Mouse (Mus musculus) frontal cortex, postnatal 14 days (tissue): Measurements from ENCODE around the gene Pigx.

ENCODE experiments used
- DNase-seq, 2 experiments: peaks; one replicate each; pipeline ENCODE4 v3.0.0; 2022; ENCODE audit warnings: low spot score in 2 of 2

Gene Pigx

DNA sequence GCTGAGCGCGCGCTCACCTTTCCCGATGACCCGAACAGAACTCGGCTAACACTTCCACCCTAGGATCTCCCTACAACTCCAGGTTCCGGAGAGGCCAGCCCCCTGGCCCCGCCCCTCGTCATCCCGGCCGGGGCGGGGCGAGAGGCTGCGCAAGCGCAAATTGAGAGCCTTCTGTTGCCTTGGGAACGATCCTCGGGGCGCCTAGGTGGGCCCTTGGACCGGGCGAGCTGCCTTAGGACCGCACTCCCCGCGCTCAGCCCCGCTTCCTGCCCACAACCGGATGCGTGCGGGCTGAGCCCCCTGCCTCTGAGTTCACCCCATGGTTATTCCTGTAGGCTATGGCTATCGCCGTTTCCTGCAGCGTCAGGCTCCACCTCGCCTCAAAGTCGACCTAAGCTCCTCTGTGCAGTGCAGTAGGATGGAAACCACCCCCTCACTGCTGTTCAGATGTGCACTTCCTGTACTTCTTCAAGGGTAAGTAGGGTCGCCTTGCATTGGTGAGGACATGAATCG is at the start of gene Pigx, which contains the start of gene Cep19:
TSS of gene Pigx (minus strand) at position 103 of the 513 bp plus-strand sequence.
TSS of gene Cep19 (plus strand) at position 163 of the 513 bp plus-strand sequence.
- DNase-seq: peak; percentile 80 to 86

DNA sequence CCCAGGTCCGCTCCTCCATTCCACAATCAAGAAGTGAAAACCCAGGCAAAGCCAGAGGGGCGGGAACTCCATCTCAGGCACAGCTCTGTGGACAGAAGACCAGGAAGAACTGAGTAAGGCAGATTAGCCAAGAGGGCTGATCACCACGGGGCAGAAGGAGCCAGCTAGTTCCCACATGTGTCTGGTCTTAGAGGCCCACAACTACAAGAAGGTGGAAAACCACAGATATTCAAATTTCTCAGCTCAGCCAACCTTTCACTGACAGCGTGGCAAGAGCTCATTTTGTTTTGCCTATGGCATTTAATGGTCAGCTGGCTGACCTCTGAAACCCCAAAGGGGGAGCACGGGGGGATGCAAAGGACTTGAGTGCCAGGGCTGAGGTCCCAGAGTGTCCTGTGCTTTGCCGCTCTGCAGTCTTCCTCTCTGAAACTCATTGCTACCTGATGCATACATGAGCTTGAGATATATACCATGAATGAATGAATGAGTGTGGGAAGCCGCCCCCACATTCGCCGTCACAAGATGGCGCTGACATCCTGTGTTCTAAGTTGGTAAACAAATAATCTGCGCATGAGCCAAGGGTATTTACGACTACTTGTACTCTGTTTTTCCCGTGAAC is 48.2 kb upstream of the Pigx start:
- DNase-seq: no peak

DNA sequence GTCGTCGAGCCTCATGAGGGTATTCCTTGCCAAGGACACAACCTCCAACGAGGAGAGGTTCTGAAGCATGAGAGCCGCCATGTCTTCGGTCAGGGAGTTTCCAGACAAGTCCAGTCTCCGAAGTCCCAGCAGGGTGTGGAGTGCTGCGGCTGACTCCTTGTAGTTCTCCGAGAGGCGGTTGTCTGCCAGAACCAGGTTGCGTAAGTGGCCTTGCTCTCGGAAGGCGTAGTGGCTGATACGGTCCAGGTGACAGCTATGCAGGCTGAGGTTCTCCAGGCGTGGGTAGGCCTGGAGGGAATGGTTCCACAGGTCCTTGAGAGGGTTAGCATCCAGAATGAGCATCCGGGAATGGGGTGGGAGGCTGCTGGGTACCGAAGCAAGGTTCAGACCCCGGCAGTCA is 45.1 kb upstream of the Pigx start:
- DNase-seq: no peak

DNA sequence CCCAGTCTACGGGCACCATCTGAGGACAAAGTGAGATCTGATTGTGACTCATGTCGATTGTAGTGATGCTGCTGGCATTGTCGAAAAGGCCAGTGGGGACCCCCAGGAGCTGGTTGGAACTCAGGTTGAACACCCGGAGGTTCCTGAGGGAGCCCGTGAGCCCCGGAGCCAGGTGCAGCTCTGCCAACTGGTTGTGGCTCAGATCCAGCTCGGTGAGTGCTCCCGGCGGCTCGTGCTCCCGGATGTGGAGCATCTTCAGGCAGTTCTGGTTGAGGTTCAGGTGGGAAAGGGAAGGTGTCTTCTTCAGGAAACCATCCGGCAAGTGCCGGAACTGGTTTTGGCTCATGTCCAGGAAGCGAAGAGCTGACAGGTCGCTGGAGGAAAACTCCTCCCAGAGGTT is 44.2 kb upstream of the Pigx start:
- no peak for DNase-seq

DNA sequence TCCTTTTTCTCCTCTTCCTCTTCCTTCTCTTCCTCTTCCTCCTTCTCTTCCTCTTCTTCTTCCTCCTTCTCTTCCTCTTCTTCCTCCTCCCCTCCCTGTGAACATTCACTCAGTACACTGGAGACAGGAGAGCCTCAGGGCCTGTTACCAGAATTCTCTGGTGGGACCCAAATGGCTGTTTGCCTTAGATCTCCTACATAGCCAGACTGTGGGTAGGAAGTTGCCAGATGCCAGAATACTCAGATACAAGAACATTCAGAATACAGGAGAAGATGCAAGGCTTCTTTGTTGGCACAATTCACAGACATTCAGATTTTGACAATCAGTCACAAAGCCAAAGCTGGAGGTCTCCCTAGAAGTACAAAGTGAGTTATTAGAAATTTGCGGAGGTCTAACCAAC is 39.4 kb upstream of the Pigx start:
- no peak for DNase-seq

DNA sequence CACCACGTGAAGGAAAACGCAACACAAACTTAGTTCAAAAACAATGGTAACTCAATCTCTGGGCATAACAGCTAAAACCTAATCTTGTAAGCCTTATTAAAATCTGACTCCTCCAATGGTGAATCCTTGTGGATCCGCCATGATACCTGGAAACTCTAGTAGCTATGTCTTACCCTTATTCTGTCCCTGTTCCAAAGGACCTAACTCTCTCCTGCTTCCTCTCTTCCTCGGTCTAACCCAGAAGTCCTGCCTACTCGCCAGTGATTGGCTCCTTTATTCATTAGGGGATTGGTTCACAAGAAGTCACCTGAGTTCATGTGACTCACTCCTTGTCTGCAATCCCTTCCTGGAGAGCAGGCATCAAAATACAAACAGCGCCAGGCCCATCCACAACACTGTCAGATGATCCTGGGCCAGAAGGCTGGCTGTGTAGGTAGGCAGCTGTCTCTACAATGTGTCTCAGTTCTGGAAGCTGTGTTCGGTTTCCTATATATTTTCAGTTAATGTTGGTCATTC is 36.4 kb upstream of the Pigx start:
- DNase-seq: no peak

DNA sequence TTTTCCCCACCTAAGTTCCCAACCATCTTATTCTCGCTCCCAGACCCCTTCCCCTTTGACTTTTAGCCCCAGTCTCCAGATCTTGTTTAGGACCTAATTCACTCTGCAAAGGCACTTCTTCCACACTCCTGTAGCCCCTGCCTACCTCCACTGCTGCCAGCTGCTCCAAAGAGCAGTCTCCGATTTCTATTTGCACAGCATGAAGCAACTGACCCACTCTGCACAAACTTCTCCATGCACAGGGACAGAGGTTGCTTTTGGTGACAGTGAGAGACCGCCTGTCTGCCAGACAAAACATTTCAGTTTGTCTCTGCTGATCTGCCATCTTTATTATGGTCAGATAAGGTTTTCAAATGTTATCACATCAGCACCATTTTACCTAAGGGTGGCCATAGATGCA is 33.6 kb upstream of the Pigx start:
- DNase-seq: no peak

DNA sequence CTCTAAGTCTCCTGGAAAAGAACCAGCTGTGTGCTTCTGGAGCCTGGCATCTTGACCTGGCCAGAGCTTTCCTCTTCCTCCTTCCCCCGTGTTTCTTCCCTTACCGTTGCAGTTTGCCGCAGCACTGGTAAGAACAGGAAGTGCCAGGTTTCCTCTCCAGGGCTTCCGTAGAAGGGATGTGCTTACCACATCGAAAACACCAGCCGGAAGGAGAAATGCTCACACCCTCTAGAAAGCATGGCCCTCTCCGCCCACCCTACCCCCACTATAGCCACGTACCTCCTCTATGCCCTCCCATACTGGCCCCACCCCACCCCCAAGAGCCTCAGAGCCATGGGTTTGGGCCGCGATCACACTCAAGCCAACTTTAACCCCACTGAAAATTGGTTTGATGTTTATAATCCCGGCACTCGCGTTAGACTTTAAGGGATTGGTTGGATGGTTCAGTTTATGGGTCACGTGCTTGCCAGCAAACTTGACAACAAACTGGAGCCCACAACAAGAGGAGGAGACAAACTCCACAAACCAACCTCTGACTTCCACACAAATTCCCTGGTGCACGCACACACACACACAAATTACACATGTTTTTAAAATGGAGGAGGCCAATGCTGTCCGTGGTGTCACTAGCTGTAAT is 30.8 kb upstream of the Pigx start:
- no peak for DNase-seq

DNA sequence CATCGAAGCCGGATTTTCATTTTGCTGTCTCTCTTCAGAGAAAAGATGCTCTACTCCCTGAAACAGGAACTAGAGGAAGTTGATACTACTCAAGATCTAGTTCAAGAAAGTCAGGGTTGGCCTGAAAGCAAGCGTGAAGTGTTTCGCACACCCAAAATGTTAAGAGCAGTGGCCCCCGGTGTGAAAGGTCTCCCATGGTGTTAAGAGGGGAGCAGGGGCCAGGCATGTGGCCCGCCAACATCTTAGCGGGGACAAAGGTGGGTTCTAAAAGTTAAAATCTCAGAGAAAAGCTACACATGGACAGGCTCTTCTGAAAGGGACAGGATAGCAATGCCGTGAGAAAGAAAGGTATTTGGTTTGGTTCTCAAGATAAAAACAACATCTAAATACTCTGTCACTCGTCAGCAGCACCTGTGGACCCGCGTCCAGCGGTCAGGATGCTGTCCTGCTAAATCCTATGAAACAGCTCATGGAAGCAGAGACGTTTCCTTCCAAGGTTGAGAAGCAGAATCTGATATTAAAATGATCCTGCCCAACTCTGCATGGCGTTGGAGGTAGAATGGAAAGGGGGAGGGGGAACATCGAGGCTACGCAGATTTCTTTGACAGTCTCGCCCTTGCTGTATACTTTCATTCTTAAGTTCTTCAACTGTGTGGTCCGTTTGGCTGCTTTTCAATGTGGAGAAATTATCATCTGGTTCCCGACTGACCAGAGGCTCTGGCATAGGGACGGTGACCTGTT is 30.1 kb upstream of the Pigx start:
- no peak for DNase-seq

DNA sequence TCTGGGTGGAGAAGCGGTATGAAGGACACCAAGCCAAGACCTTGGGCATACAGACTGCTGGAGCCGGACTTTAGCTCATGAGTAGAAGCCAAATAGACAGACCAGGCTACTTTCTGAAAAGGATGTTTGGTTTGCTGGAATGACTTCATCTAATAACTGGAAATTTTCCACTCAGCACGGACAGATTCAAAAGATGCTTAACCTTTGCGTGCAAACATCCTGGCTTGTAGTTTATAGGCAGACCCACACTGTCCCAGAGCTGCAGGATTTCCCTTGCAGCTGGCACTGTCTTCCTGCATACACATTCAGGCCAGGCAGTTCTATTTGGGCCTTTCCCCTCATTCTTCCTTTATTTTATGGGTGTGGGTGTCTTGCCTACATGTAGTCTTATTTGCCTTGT is 27.5 kb upstream of the Pigx start:
- DNase-seq: no peak

DNA sequence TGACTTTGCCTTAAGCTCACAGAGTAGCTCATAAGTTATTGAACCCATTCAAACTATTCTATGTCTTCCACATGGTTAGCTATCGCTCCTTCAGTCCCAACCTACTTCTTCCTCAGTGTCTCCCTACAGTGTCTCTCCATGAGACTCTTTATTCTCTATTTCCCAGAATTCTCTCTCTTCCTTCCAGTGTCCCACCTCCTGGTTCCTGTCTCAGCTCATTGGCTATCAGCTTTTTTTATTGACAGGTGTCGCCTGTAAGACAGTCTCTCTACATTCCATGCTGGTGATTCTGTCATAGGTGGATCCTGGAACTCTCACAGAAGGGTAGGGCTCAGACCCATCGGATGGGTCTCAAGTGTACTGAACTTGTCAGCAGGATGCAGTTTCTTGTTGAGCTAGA is 25.8 kb upstream of the Pigx start:
- DNase-seq: no peak

DNA sequence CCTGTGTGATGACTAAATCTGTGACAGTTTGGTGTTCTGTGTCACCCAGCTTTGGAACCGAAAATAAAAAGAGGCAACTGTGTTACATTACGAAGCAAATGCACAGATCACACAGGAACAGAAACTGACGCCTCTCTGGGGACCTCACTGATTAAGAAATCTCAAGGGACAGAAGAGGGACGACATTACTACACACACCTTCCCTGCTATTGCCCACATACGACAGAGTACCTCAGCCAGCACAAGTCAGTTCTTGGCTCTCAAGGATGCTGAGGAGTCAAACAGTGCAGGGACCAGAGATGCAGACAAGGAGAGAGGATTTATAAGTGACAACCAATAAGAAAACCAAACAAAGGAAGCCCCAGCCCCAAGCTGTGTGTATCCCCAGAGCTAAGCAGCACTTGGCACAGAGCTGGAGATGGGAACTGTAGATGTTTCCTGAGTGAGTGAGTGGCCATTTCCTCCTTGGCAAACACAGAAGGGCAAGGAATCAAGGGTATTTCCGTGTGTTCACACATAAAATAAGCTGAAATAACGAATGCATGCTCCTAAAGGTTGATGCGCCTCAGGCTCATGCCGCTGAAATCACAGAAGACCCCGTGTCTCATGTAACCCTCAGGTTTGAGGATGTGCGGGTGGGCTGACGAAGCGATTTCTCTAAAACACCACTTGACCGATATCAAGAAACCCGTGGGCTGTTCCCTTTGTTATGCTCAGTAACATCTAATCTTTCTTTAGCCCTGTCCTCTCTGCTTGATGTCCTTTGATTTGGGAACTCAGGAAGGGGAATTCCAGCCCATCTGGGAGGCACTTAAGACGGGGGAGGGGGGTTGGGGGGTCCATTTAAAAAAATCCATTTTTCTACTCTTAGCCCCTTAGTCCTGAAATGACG is 25.1 kb upstream of the Pigx start:
- no peak for DNase-seq

DNA sequence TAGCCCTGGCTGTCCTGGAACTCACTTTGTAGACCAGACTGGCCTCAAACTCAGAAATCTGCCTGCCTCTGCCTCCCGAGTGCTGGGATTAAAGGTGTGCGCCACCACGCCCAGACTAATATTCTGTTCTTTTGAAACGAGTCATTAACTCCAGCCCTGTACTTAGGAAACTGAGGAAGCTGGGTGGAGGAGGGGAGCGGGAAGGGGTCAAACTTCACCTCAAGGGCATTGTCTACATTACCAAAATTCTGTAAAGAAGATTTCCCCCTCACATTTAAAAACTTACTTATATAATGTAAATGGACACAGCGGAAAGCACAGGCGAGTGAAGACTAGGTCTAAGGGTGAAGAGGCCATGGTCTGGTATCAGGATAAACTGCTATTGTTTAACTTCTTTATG is 24.5 kb upstream of the Pigx start:
- DNase-seq: no peak

DNA sequence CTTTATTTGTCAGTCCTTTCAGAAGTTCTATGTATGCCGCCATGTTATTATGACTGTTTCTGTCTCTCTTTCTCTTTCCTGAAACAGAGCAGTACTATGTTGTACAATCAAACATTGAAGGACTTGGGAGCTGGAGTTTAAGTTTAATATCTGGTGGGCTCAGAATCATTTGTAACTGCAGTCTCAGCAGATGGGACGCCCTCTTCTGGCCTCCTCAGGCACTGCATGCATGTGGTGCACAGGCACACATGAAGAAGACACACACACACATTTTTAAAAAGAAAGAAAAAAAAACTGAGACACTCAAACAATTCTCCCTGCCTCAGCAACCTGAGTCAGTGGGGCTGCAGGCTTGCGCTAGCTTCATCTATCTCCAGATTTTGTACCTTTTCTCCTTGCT is 20.9 kb upstream of the Pigx start:
- no peak for DNase-seq

DNA sequence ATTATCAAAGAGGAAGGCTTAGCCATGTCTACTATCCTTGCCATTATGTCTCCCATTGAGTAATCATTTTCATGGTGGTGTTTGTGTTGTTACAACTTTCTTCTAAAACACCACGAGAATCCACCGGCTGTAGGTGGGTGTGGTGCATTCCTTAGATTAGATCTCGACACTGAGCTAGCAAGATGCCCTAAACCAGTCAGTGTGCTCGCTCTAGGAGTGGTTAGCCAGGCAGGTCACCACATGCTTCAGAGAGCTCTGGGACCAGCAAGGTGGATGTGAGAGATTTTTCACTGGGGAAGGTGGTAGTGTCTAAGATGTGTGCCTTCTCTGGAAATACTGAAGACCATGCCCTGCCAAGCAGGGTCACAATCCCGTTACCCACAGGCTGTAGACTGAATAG is 16.6 kb upstream of the Pigx start:
- no peak for DNase-seq

DNA sequence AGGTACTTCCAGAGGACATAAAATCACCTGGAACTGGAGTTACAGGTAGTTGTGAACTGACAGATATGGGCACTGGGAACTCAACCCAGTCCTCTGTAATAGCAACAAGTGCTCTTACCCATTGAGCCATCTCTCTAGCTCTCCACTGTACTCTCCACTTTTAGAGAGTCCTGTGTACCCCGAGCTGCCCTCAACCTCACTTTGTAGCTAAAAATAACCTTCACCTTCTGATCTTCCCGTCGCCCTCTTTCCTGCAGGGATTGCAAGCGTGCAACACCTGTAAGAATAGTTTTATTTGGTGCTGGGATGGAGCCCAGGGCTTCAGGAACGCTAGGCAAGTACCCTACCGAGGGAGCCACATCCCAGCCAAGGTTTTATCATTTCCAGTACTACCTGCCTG is 16.2 kb upstream of the Pigx start:
- DNase-seq: no peak

DNA sequence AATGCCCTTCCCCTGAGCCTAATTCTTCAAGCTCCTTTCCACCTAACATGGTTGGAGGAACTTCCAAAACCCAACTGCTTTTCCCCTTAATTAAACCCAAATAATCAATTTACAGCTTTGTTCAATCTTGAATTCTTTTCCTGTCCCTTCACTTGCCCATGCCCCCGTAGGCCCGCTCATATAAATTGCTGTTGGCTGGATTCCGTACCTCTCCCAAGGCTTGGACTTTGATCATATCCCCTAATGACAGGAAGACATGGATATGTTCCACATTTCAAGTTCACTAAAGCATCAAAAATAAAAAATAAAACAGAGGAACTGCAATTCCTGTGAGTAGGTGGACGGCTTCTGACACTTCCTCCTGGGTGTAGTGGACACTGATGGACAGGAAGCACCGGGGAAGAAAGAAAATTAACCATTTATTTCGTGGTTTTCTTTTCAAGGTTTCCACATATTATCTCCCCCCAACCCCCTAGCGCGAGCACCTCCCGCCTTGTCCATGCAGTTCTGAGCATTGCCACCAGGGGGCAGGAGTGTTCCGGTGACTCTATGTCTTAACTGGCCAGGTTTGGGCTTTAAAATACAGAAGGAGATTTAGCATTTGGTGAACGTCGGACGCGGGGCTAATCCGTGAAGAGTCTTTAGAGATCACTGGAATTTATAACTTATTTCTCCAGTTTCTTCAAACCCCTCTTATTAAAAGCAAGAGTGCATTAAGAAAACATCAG is 15.6 kb upstream of the Pigx start:
- peak; percentile 60 to 86 for DNase-seq

DNA sequence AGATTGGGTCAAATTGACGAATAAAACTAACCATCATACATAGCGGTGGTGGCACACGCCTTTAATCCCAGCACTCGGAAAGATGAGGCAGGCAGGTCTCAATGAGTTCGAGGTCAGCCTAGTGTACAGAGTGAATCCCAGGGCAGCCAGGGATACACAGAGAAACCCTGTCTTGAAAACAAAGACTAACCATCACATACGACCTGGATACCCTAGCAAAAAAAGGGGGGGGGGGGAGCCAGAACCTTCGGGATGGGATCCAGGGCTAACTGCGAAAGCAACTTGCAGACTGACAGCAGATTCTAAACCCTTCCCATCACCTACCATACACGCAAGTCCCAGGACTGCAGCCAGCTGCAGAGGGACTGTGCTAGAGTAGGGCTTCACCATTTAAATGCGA is 14.9 kb upstream of the Pigx start:
- DNase-seq: no peak

DNA sequence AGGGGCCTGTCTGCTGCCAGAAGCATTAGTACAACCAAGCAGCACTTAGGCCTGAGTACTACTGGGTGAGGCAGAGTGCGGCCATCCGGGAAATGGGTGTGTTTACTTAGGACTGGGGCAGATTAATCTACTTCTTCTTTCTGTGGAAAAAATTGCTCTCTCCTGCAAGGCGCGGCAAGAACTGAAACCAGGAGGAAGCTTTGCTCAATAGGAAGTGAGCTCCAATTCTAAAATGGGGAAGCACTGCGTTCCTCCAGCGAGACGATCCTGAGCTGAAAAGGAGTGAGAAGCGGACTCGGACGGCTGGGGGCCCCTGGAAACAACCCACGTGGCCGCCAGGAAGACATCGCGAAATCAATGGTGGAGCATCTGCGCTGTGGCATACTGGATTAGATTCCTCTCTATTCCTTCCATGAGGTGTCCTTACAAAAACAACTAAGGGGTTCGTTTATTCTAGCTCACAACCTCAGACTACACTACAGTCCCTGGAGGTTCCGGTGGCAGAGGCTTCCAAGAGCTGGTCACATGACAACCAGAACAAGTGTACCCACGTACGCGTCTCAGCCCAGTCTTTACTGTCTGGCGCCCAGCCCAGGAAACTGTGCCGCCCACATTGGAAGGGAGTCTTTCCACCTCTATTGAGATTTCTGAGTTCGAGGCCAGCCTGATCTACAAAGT is 14.1 kb upstream of the Pigx start:
- peak; percentile 48 to 52 for DNase-seq

DNA sequence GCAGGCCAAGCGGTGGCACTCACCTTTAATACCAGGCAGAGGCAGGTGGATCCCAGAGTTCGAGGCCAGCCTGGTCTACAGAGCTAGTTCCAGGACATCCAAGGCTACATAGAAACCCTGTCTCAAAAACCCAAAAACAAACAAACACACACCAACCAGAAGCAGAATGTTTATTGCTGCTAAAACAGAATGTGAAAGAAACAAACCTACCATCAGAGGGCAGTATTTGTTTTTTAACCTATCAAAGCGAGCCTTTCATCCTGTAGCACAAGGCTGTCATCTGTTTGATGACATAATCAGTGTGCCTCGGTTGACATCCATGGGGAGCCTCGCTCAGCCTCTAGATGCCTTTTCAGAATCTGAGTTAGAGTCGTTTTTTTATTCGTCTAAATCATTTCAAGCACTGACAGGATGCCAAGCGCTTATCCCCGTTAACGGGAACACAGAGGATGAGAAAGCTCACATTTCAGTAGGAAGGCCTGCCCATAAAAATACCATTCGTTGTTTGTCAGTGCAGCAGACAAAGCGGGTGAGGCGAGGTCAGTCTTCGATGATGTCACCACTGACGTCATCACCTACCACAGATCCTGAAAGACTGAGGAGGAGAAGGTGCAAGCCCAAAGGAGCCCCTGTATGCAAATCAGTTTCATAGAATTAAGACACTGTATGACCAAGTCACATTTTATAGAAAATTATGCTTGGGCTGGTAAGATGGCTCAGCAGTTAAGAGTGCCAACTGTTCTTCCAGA is 11.6 kb upstream of the Pigx start:
- DNase-seq: no peak
